Mouse (Mus musculus): Measurements from ENCODE around the gene Gpr162. TPM values are rescaled to one million over a fixed set of nuclear protein-coding genes. Genes with fewer than 3 reads are reported as not detected.
"Not testable (repeated sequence)": the region's sequence is repeated elsewhere in the genome, so short reads cannot be mapped to it uniquely, and the experiment has no call there.

Gene Gpr162
- polyA plus RNA-seq, 1 experiment from 2014 or later = 70.2 TPM

DNA sequence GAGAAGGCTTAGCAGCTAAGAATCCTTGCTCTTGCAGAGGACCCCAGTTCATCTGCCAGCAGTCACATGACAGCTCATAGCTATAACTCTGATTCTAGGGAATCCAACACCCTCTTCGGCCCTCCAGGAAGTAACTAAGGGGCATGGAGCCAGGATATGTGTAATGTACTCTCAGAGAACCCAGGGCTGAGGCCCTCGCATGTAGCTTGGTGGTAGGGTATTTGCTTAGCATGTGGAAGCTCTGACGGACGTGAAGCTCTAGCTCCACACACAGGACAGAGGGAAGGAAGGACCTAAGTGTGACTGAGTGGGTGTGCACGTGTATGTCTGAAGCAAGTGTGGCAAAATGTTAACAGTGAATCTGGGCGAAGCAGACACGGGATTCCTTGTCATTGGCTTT is 27.4 kb downstream of the Gpr162 start:
- Histone ChIP-seq H3K79me2 (ENCODE audit: inconsistent target) (peaks cover 15% of the 10 kb centered on the region), H3K27ac (no peak overlapping the region), H3K36me3 (ENCODE audit: inconsistent target) (no peaks in the 10 kb centered on the region), H3K4me3 (ENCODE audit: inconsistent target) (no peak overlapping the region)
- WGBS (ENCODE audit: missing documents) = 91% methylated on average over 7 of the region's 7 CpGs

DNA sequence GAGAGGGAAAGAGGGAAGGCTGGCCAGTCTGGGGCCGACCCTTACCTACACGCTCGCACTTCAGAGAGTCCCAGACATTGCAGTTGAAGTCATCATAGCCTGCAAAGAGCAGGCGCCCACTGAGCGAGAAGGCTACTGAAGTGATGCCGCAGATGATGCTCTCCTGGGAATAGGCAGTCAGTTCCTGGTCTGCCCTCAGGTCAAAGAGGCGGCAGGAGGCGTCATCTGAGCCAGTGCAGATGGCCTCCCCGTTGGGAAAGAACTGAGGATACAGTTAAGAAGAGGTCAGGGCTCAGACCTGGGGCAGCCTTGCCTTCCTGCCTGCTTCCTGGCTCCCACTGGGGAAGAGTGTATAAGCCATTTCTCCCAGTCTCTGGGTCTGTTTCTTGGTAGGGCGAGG is 28.3 kb downstream of the Gpr162 start:
- Histone ChIP-seq H3K27ac (peak overlapping the region; percentile 96), H3K79me2 (ENCODE audit: inconsistent target) (peaks cover 24% of the 10 kb centered on the region), H3K36me3 (ENCODE audit: inconsistent target) (no peaks in the 10 kb centered on the region), H3K4me3 (ENCODE audit: inconsistent target) (no peak overlapping the region)
- 94% methylated on average over 10 of the region's 10 CpGs for WGBS (ENCODE audit: missing documents)

DNA sequence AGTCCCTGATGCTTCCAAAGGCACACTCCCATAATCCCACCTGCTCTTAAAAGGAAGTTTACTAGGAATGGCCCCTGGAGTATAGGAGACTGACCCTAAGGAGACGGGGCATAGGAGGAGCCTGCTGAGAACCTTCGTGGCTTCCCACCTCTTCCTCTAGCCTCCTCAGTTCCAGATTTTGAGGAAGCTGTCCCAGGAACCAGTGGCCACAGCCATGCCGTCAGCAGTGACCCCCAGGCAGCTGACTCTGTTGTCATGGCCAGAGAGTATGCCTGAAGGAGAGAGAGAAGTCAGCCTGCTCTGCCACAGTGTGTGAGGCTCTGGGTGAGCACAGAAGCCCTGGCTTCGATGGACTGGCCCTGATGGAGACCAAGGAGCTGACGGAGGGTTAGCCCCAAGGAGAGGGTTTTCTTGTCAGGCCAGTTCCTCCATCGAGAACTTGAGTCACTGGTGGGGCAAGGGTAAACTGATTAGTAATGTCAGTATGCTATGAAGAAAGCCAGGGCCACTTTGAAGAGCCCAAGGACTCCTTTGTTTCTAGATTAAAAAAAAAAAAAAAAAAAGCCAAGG is 29.2 kb downstream of the Gpr162 start:
- H3K4me3 ChIP-seq (ENCODE audit: inconsistent target) = no peak overlapping the region
- peaks cover 29% of the 10 kb centered on the region for H3K79me2 ChIP-seq (ENCODE audit: inconsistent target)
- 18% methylated on average over 4 of the region's 6 CpGs for WGBS (ENCODE audit: missing documents)
- H3K36me3 ChIP-seq (ENCODE audit: inconsistent target) = no peaks in the 10 kb centered on the region
- H3K27ac ChIP-seq = peak overlapping the region; percentile 96

DNA sequence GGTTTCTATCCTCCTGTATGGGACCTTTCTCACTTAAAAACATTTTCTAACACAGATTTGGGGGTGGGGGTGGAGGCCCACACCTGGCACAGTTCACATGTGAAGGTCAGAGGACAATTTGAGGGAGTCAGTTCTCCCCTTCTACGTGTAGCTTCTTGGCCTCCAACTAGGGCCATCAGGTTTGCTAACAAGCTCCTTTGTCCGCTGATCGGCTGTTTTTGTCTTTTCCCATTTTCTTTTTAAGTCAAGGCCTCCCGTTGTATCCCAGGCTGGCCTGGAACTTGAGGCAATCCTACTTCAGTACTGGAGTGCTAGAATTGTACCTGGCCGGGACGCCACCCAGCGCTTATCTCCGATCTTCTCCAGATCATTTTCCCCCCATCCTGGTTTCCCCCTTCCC is 32.1 kb downstream of the Gpr162 start:
- 96% methylated on average over 8 of the region's 8 CpGs for WGBS (ENCODE audit: missing documents)
- Histone ChIP-seq H3K27ac (no peak overlapping the region), H3K4me3 (ENCODE audit: inconsistent target) (no peak overlapping the region), H3K79me2 (ENCODE audit: inconsistent target) (peaks cover 48% of the 10 kb centered on the region), H3K36me3 (ENCODE audit: inconsistent target) (peaks cover 2% of the 10 kb centered on the region; the same call in 1 of the 2 replicates)

GRCm38 (mm10) chr6:124831199-124831598 is 32.6 kb downstream of the Gpr162 start:
- not testable (repeated sequence) for H3K36me3 ChIP-seq (ENCODE audit: inconsistent target)
- Histone ChIP-seq H3K4me3 (ENCODE audit: inconsistent target) (peak overlapping the region; percentile 97), H3K27ac (0 out of 2 replicates have a peak overlapping the region, but pooled peaks have one; percentile 87), H3K79me2 (ENCODE audit: inconsistent target) (peaks cover 53% of the 10 kb centered on the region)
- WGBS (ENCODE audit: missing documents) = 94% methylated on average over 4 of the region's 4 CpGs

DNA sequence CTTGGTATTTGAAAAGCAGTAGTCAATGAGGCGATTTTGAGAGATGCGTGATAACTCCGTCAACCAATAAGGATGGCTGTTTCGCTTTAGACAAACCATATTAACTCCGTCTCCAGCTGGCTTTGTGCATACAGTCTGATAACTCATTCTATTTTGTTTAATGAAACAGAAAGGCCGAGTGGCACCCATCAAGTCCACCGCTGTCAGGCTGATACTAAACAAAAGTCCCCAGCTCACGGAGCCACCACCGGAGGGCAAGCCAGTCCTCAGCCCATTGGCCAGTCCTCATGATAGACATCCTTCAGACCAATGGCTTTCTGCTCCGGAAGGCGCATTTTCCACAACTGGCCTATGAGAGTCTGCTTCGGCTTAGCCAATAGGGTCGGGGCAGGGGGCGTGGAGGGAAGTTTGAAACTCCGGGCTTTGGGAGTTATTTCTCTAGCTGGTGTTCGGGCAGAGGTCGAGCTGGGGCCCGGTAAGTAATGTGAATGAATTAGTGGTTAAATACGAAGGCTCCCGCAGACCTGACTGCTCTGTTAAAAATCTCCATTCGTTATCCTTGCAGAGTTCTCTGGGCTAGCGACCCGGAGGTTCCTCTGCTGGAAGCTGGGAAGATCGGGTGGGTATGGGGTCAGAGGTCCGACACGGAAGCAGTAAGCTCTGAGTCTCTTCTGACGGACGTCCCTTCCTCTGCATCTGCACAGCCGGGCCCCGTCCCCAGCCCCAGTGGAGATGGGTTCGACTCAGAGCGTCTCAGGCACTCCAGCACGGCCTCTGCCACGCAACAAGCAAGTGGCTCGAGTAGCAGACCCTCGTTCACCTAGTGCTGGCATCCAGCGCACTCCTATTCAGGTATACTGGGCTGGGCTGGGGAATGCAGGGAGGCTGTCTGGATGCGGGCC is 33.7 kb downstream of the Gpr162 start:
- H3K4me3 ChIP-seq (ENCODE audit: inconsistent target) = peak overlapping the region; percentile 97
- H3K27ac ChIP-seq = peak overlapping the region; percentile 87
- H3K79me2 ChIP-seq (ENCODE audit: inconsistent target) = peaks cover 61% of the 10 kb centered on the region
- under 1% methylated on average over 38 of the region's 38 CpGs for WGBS (ENCODE audit: missing documents)
- H3K36me3 ChIP-seq (ENCODE audit: inconsistent target) = peaks cover 18% of the 10 kb centered on the region

DNA sequence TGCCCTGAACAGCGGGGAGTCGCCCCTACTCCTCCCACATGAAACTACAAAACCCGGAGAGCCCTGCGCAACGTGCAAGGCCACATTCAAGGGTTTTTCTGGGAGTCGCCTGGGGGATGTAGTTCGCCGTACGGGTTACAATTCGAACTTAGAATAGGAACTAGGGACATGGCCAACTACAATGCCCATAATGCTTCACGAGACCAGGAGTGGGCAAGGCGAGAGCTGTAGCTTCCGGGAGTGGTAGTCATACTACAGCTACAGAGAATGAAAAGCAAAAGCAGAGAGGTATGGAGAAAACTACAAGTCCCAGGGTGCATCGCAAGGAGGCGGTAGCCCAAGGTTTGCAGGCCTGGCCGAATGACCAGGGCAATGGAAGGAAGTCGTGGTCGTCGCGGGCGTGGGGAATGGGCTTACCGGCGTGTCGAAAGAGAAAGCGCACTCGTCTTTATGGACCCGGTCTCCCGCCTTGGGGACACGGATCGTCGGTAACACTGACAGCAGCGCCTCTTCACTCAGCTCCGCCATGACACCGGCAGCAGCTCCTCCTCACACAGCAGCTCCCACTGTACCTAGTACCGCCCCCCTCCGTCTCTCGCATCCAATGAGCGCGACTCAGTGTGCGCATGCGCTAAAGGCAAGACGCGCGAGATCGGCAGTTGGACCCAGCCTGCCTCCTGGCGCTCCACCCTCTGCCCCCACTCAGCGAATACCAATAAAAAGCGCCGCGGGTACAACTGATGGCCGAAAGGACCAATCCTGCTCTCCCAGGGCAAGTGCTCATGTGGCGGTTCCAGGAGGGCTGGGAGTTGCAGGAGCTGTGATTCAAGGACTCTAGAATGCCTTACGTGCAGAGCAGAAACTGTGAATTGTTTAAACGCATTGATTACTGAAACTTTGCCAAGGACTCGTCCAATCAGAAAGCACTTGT is 34.6 kb downstream of the Gpr162 start, which contains the start of the genes Usp5 and Cdca3:
Gene Usp5, minus strand, starts transcription at position 617 of the 931 bp plus-strand sequence.
Gene Cdca3, plus strand, starts transcription at position 680 of the 931 bp plus-strand sequence.
- peak within 1 kb of the TSS; percentile 87 for H3K27ac ChIP-seq
- peaks cover 27% of the 10 kb centered on the region for H3K36me3 ChIP-seq (ENCODE audit: inconsistent target)
- under 1% methylated on average over 55 of the region's 55 CpGs for WGBS (ENCODE audit: missing documents)
- H3K79me2 ChIP-seq (ENCODE audit: inconsistent target) = peaks cover 61% of the 10 kb centered on the region
- peak within 1 kb of the TSS; percentile 97 for H3K4me3 ChIP-seq (ENCODE audit: inconsistent target)

GRCm38 (mm10) chr6:124828101-124828592 is 35.6 kb downstream of the Gpr162 start:
- peaks cover 61% of the 10 kb centered on the region for H3K79me2 ChIP-seq (ENCODE audit: inconsistent target)
- H3K36me3 ChIP-seq (ENCODE audit: inconsistent target) = peaks cover 37% of the 10 kb centered on the region
- peak overlapping the region; percentile 97 for H3K4me3 ChIP-seq (ENCODE audit: inconsistent target)
- WGBS (ENCODE audit: missing documents) = 21% methylated on average over 10 of the region's 10 CpGs
- H3K27ac ChIP-seq = peak overlapping the region; percentile 87

GRCm38 (mm10) chr6:124822049-124822448 is 41.7 kb downstream of the Gpr162 start:
- Histone ChIP-seq H3K27ac (no peak overlapping the region), H3K36me3 (ENCODE audit: inconsistent target) (peaks cover 80% of the 10 kb centered on the region), H3K4me3 (ENCODE audit: inconsistent target) (no peak overlapping the region), H3K79me2 (ENCODE audit: inconsistent target) (peaks cover 17% of the 10 kb centered on the region)
- 98% methylated on average over 4 of the region's 4 CpGs for WGBS (ENCODE audit: missing documents)

DNA sequence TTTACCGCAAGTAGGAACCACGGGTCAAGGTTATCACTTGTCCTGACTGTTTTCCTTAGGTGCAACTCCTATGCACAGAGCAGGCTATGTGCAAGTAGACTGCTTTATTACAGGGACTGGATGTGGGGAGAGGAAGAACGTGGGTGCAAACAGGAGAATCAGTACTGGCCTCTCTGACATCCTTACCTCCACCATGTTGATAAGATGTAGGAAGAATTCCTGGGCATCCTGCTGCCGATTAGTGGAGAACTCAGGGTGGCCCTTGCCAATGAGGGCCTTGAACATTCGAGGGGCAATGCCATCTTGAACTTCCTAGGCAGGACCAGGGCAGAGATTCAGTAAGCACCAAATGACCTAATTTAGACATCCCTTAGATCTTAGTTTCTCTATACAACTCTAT is 42.9 kb downstream of the Gpr162 start:
- Histone ChIP-seq H3K36me3 (ENCODE audit: inconsistent target) (peaks cover 81% of the 10 kb centered on the region), H3K4me3 (ENCODE audit: inconsistent target) (no peak overlapping the region), H3K79me2 (ENCODE audit: inconsistent target) (peaks cover 6% of the 10 kb centered on the region), H3K27ac (no peak overlapping the region)
- 97% methylated on average over 5 of the region's 5 CpGs for WGBS (ENCODE audit: missing documents)

DNA sequence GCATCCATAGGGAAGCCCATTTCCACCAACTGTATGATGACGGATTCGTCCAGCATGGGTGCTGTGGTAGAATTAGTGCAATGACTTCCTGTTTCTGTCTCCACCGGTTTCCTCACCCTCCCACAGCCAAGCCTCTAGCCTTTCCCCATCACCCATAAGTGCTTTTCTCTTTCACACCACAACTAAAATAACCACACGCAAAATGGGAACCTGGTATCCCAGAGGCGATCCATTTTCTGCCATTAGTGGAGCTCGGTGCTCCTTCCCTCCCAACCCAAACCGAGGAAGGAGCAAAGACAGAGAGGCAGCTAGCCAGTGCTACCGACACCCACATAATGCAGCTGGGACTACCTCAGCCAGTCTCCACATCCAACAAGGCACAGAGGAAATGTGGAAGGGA is 45.8 kb downstream of the Gpr162 start:
- 11% methylated on average over 8 of the region's 8 CpGs for WGBS (ENCODE audit: missing documents)
- no peak overlapping the region for H3K4me3 ChIP-seq (ENCODE audit: inconsistent target)
- H3K79me2 ChIP-seq (ENCODE audit: inconsistent target) = peaks cover 10% of the 10 kb centered on the region
- peak overlapping the region; percentile 46 for H3K27ac ChIP-seq
- peaks cover 59% of the 10 kb centered on the region for H3K36me3 ChIP-seq (ENCODE audit: inconsistent target)

DNA sequence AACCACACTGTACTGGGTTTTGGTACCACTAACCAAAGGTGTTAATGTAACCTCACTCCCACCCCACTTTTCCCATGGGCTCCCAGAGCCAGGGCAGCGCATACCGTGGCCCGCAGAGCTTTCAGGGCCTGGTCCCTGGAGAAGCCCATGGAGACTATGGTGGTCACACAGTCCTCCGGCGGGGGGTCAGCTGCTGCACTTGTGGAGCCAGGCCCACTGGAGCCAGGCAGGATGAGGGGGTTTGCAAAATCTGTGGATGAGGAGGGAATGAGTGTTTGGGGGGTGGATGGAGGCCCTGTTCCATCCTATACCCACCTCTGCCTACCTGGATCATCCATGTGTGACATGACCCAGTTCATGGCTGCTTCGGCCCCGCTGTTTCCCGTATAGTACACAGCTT is 46.2 kb downstream of the Gpr162 start:
- Histone ChIP-seq H3K79me2 (ENCODE audit: inconsistent target) (peaks cover 14% of the 10 kb centered on the region), H3K36me3 (ENCODE audit: inconsistent target) (peaks cover 55% of the 10 kb centered on the region), H3K27ac (peak overlapping the region; percentile 32), H3K4me3 (ENCODE audit: inconsistent target) (no peak overlapping the region)
- WGBS (ENCODE audit: missing documents) = 67% methylated on average over 8 of the region's 8 CpGs

DNA sequence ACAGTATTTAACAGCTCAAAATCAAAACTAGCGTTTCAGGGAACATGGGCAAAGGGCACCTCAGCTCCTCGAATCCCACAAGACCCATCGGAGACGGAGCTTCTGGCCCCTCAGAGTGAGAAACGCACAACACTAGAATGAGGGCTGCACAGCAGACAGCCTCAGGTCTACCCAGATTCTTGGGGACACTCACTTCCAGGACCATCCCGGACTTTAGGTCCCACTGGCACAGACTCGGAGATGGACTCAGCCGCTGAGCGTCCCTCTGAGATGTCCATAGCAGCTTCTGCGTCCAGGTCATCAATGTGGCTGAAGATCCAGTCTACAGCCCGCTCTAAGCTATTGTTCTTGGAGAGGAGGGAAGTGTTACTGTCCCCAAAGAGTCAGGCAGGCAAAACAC is 46.7 kb downstream of the Gpr162 start:
- 98% methylated on average over 11 of the region's 11 CpGs for WGBS (ENCODE audit: missing documents)
- H3K36me3 ChIP-seq (ENCODE audit: inconsistent target) = peaks cover 54% of the 10 kb centered on the region
- H3K79me2 ChIP-seq (ENCODE audit: inconsistent target) = peaks cover 18% of the 10 kb centered on the region
- H3K4me3 ChIP-seq (ENCODE audit: inconsistent target) = no peak overlapping the region
- no peak overlapping the region for H3K27ac ChIP-seq

GRCm38 (mm10) chr6:124816611-124817010 is 47.2 kb downstream of the Gpr162 start:
- WGBS (ENCODE audit: missing documents) = 98% methylated on average over 4 of the region's 4 CpGs
- Histone ChIP-seq H3K27ac (no peak overlapping the region), H3K79me2 (ENCODE audit: inconsistent target) (peaks cover 23% of the 10 kb centered on the region), H3K36me3 (ENCODE audit: inconsistent target) (peaks cover 54% of the 10 kb centered on the region), H3K4me3 (ENCODE audit: inconsistent target) (no peak overlapping the region)

Measured in macrophage (primary cell).